Mouse (Mus musculus) adrenal gland, postnatal 25 days (tissue): ENCODE results near the gene Adgrg3. TPM values are rescaled to one million over a fixed set of nuclear protein-coding genes. Genes with fewer than 3 reads are reported as not detected.

Source experiments
- DNase-seq: peaks from one replicate; pipeline ENCODE4 v3.0.0; 2021; ENCODE audit warnings: mixed read lengths
- total RNA-seq: library from RNA; stranded (reverse); gene quantifications from 2 replicates; pipeline ENCODE4 v1.2.3, GENCODE M21; 2021

Gene Adgrg3
- total RNA-seq, 1 experiment from 2014 or later = 4.2 TPM

DNA sequence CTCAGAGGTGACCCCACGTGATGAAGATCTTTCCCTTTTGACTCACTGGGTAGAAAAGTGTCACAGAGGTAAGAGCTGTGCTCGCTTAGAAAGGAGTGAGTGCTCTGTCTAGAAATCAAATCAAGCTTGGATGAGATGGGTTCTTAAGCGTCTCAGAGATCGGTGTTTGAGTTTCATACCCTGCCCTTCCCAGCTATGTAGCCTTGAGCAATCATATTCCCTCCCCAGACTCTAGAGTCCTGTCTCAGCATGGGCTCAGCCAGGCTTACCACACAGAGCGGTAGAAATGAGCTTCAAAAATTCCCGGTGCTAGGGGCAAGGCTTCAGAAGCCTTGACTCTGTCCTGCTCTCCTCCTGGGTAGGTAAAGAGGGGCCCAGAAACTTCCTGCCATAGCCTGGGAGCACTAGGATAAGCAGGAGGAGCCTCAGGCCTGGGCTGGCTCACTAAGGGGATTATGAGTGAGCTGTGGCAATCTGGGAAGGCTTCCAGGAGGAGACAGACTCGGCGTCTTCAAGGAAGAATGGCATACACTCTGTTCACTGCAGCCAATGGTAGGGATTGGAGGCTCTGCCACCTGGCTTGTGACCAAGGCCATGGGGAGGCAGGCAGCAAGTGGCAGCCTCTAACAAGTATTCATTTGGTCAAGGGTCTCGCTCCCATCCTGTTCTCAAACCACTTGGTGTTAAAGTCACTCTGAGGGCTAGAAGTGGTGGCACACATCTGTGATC is 24.3 kb upstream of the Adgrg3 start:
- DNase-seq = no peak

DNA sequence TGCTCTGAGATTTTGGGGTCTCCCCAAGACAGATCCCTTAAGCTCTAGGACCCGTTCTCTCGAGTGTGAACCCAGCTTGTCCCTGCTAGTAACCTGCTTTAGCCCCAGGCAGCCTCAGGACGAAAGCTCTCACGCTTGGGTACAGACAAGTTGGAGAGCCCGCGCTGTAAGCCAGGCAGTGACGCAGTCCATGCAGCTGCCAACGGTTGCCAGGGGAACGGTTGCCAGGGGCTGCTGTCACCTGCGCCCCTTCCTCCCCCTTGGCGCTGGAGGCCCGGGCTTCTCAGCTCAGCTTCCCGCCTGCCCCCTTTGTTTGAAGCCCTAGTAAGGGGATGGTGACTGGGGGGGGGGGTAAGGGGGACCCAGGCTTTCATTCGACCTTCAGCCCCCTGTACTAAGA is 23.5 kb upstream of the Adgrg3 start:
- DNase-seq = peak; percentile 64

DNA sequence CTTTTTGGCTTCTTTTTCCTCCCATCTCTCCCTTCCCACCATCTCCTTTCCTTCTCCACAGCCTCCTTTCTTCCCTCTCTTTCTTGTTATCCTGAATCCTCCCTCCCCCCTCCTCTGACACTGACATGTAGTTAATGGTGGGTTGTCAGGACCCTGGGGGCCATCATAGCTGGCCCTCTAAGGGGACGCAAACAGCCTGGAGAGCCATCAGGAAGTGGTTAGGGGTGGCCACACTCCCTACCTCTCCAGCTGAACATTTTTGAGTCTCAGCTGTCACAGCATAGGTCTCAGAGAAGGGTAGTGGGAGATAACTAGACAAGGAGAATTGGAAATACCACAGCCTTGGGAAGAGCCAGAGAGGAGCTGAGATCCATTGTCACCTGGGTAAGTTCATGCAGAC is 23.0 kb upstream of the Adgrg3 start:
- no peak for DNase-seq

DNA sequence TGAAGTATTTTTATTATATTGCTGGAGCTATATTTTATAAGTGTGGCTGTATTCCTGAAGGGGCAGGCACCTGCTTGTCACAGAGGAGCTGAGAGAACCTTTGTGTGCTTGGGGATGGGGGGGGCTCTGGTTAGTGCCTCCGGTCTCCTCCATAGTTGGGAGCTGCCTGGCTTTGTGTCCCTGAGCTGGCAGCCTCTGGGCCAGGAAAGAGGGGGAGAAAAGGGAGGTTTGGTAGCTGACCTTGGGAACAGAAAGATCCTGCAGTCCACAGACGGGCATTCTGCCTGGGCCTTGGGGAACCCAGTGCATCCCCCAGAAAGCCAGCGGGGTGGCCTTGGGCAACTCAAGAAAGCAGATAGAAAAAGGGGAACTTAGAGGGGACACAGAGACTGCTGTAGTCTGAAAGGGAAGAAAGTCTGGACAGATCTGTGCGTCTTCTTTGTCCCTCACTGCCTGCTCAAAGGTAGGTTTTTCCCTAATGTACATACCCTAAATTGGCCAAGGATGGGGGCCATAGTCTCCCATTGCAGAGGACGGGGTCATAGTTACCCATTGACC is 22.1 kb upstream of the Adgrg3 start:
- peak; percentile 46 for DNase-seq

DNA sequence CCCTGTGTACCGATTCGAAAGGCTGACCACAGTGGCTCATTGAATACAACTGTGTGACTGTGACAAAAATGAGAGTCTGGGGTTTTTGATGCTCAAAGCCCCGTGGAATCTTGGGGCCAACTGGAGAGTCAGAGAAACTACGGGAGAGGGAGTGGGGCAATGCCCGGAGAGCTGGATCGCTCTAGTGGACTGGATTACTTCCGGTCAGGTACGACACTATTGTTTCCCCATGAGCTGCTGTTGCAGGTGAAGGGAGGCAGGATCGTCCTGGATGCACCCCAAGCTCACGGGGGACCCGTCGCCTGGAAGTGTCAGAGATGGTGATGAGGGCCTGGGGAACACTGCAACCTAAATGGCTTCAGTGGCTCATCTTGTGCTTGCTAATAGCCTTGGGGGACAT is 21.5 kb upstream of the Adgrg3 start:
- no peak for DNase-seq

DNA sequence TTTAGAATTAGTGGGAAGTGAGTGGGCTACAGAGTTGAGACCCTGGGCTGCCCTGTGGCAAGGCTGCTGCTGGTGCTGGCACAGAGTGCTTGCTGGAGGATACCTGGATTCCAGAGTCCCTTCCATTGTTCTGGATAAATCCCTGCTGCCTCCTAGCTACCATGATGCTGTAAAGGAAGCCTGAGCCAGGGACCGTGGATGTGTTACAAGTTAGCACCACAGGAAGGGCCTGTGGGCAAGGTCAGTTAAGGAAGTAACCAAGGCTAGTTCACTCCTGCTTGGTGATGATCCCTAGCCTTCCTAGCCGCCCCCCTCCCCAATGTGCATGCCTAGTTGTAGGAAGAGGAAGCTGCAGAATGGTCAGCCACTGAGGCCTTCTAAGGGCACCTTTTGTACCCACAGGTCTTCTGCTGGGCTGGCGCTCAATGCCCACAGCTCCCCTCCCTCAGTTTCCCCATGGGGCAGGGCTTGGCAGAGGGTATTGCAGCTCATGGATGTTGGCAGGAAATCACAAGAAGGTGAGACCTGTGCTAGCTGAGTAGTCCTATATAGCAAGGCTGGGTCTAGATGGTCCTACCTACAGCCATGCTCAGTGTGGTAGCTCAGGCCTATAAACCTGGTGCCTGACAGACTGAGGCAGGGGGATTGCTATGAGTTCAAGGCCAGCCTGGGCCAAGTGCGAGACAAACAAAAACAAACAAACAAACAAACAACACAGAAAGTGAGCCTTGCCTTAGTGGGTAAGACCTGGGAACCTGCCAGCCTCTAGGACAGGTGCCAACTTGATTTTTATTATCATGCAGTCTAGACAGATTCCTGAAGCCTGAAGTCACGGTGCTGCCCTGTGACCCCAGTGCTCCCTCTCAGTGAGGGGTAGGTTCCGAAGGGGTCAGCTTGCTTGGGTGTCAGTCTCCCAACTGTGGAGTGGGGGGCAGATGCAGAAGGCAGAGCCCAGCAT is 20.3 kb upstream of the Adgrg3 start:
- DNase-seq = peak; percentile 39

DNA sequence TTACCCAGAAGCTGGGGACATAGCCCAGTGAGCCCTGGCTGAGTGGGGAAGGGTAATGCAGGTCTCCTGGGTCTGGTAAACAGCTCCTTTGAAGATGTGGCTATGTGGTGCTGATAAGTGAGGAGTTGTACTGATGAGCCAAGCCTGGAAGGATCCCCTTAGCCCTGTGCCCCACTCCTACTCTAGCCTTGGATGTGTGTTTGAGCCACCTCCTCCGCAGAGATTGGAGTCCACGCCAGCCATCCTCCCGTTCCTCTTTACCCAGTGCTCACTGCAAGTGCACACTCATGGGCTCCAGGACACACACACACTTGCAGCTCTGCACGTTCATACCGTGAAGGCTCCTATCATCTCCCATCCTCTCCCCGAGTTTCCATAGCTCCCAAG is 19.6 kb upstream of the Adgrg3 start:
- DNase-seq = no peak

DNA sequence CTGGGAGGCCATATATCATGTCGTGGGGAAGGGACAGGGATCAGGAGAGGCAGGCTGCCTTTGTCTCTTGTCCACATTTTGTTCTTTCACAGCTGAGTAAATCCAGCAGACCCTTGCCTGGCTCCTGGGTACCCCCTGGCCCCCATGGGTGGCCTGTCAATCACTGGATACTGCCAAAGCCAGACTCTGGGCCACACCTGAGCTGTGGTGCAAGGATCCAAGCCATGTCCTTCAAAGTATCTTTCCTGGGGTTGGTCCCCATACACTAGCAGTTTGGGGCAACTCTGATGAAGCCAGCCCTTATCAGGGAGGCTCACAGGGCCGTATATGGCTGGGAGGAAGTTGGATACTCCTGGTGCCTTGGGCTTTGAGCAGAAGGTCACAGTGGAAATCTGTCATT is 19.1 kb upstream of the Adgrg3 start:
- DNase-seq = no peak

DNA sequence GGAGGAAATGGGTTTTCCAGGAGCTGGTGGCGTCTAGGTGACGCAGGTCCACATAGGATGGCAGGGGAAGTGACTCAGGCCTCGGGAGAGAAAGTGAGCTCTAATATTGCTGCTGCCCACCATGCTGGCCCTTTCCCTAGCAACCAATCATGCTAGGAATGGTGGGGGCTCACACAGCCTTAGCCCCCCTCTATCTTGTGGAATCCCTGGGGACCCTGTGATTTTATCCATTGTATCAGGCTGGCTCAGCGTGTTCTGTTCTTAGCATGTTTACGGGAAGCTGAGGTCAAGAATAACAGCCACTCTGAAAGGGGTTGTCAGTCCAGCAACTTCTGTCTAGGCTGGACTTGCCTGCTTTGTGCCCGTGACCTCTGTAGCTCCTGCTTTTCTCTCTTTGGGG is 18.5 kb upstream of the Adgrg3 start:
- DNase-seq = no peak

DNA sequence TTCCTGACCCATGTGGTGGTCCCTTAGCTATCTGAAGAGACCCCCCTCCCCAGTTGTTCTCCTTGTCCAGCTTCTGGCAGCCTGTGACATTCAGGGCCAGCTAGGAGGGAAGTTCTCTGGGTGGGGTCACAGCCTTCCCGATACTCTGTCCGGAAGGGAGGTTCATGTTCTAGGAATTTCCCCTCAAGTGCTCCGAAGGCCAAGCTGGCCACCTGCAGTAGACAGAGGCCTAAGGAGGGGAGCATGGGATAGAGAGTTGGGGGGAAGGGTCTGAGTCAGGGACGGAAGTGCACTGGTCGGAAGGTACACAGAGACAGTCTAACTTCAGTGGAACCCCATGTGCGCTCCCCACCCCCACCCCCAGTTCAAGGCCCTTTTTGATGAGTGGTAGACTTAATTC is 17.5 kb upstream of the Adgrg3 start:
- DNase-seq = no peak

DNA sequence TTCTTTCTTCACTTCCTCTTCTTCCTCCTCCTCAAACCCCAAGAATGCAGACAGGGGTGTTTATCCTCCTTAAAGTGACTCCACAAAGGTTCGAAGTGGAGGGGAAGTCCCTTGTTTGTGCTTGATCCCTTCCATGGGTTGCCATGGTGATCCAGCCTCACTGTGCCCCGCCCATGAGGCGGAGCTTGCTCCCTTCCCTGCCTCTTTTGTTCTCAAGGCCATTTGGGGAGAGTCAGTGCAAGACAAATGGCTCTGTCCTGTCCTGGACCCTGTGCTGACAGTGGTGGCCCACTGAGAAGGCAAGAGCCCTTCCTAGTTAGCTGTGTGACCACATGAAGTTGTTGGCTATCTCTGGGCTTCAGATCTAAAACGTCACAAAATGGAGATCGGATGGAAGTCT is 16.8 kb upstream of the Adgrg3 start:
- DNase-seq = peak; percentile 47

DNA sequence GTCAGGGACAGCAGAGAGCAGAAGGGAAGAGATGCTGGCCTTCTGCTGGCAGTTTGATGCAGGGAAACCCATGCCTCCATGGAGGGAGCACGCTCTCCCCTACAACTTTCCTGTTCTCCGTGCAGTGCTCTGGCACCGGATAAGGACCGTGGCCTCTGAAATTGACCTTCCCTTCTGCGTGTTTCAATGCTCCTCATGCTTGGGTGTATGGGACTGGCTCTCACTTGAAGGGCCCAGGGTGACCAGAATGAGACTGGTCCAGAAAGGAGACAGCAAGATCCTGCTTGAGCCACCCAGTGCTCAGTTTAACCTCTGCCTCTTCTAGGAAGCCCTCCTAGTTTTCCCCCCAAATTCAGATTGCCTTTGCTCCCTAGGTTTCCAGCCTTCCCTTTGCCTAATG is 16.3 kb upstream of the Adgrg3 start:
- DNase-seq = no peak

DNA sequence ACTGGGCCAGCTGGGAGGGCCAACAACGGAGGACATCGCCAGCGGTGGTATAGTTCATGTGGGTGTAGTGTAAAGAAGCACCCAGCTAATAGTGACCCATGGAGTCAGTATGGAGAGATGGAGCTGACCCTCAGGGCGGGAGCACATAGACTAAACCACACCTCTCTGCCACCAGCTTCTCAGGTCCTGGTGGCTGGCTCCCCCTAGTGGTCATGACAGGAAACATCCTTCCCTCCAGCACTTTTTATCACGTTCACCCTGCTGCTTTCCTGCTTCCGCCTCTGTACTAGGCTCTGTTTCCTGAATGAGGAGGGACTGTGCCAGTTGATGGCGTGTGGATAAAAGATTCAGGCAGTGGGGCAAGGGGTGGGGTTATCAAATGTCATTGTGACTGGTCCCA is 15.8 kb upstream of the Adgrg3 start:
- DNase-seq = peak; percentile 73

DNA sequence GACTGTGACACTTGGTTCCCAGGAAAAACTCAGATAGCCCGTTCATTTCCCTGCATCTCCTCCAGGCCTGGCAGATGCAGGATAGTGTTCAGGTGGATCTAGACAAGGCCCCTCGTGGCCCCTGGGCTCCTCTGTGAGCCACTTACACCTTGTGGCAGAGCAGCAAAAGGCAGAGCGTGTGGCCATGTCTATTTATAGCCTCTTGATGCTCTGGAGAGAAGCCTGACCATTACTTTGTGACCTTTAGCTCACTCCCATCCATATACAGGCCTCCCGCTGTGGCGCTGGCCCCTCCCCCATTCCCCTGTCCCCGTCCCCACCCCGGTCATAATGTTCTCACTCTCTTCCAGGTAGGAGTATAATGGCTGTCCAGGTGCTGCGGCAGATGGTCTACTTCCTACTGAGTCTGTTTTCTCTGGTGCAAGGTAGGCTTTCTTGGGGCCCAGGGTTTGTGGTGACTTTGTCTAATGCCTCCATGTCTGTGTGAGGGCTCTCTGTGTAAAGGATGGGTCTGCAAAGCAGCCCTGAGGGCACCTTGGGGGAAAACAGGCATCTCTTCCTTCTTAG is 15.3 kb upstream of the Adgrg3 start:
- no peak for DNase-seq

DNA sequence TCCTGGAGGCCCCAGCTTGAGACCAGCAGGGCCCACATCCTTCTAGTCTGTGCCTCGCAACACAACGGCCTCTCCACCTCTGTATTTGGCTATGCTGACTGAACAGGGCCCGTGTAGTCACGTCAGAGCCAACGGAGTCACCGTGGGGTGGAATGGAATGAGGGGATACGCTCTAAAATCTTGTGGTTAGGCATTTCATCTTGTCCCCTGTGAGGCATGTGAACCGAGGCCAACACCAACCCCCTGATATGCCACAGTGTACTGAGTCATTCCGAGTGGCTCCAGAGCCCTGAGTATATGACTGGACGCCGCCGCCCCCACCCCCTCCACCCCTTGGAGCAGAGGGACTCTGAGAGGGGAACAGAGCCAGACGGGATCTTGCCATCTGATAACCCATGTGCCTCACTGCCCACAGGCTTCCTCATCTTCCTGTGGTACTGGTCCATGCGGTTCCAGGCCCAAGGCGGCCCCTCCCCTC is 5.0 kb upstream of the Adgrg3 start:
- no peak for DNase-seq

DNA sequence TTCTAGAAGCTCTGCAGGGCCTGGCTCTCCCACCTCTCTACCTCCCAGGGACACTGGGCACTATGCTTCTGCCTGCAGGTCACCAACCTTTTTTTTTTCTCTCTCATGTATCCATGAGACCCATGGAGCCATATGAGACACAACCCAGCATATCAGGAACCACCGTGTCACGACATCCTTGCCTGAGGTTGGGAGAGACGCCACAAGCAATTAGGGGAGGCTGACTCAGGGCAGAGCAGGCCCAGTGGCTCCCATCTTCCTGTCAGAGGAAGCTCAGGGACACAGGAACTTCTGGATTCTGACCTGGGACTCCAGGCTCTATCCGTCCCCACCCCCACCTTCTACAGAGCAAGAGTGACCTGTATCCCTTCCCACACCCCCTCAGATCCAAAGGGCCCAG is 1.6 kb upstream of the Adgrg3 start:
- no peak for DNase-seq

DNA sequence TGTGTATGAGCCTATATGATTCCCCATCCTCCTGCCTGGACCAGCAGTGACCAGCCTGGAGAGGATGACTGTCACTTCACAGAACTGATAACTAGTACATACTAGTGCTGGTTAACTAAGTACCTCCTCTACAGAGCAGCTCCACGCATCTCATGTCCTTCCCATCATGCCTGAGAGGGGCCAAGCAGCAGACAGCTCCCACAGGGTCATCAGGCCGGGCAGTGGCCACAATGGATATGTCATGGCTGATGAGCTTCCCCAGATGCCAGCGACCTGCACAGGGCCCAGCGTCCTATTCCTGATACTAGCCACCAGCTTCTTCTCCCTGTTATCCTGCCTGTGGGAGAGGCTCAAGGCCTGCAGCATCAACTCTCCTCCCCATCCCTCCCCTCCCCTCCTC is 808 bp upstream of the Adgrg3 start:
- DNase-seq = no peak

DNA sequence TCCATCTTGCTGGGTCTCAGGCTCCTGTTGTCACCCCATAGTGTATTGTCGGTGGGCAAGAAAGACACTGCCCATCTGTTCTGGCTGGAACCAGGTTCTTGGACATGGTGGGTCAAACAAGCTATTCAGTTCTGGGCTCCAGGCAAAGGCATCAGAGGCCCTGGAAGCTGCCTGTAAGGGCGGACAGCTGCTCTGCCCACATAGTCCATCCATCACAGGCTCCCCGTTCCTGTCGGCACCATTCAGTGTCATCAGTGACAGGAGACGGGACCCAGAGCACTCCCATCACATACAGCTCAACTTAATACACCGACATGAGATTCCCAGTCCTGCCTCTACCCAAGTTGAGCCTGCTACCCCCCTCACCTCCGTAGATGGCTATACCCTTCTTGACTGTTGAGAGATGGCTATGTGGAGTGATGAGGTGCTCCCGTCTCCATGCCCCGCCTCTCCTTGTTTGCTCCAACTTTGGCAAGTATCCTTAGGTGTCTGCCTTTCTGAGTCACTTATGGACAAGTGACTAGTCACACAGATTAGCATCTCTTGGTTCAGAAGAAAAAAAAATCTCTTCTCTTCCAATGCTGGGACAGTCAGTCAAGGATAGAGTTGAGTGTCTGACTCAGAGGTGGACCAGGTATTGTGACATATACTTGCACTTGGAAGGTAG is 610 bp downstream of the Adgrg3 start:
- DNase-seq = no peak

DNA sequence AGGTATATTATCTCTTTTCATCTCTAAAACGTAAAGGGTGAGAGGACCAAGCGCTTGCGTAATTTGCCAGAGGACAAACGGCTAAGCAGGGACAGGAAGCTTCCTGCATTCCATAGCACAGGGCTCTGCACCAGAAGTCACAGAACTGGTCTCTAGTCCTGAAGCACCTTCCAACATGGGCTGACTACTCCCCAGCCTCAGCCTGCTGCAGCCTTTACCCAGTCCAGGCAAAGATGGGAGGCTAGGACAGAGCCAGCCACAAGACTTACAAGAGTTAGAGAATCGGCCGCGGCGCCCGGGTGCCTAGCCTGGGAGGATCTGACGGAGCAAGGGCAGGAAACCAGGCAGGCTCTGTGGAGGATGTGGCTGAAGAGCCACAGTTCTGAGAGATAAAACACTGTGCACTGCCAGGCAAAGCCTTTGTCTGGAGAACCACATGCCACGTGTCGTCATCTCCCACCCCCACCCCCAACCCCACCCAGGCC is 2.8 kb downstream of the Adgrg3 start:
- DNase-seq = no peak

DNA sequence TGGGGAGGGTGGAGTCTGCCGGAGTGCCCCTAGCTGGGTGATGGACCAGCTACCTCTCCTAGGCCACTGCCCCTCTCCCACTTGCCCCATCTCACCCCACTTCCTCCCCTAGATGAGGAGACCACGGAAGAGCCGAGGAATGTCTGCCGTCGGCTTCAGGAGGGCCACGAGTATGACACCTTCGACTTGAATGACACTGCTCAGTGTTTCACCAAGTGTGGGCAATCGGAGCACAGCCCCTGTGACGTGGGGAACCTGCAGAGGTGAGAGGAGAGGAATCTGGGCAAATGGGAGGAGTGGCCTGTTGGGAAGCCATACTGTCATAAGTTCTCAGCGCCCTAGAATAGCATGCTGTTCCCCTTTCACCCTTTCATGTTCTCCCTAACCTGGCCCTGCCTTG is 3.3 kb downstream of the Adgrg3 start:
- DNase-seq = no peak

DNA sequence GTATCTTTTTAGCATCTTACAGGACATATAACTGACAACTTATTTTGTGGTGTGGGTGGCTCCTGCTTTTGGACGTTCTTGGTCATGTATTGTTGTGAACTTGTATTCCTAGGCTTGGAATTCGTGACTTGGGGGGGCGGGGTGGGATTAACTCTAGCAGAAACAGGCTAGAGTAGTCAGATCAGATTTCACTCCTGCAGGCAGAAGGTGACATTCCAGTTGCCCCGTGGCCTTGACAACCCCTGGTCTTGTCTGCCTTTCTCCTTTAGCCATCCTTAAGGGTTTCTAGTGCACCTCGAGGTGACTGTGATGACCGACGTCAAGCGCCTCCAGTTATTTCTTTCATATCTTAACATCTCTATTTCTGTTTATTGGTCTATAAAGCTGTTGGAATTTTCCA is 5.7 kb downstream of the Adgrg3 start:
- no peak for DNase-seq

DNA sequence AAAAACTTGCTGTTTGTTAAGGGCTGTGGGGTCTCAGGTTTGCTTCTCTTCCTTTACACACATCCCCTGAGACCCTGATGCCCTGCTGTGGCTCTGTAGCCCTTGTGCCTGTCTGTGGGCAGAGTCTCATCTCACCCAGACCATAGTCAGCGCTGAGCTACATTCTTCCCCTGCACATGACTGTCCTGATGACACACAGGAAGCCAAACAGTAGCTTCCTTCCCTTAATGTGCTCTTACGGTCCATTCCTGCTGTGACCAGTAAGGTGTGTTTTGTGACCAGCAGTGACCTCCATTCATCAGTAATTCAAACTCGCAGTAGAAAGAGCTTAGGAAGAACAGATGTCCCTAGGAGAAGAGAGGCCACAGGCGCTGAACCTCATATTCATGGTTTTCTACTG is 6.9 kb downstream of the Adgrg3 start:
- DNase-seq = no peak
